Mouse (Mus musculus): ENCODE results near the gene Dcaf7.

GRCm38 (mm10) chr11:106084911-106085561, 48.4 kb downstream of the Dcaf7 start:
- no peak for TF ChIP-seq POLR2A (IDR thresholded peaks at IDR 0.05; ENCODE audit: extremely low read depth, insufficient read depth, low read length)
- no peak for TF ChIP-seq CTCF (IDR thresholded peaks at IDR 0.05; ENCODE audit: extremely low read depth, insufficient read depth, low read length)

Measured in cortical plate, adult 2 months (tissue).